Mouse (Mus musculus): ENCODE results near the gene Ddit4. TPM values are rescaled to one million over a fixed set of nuclear protein-coding genes. Genes with fewer than 3 reads are reported as not detected.

Ddit4 gene
- polyA plus RNA-seq, 1 experiment from 2014 or later = 97.1 TPM

GRCm38 (mm10) chr10:59930996-59931395 is 20.6 kb downstream of the Ddit4 start:
- H3K9ac ChIP-seq (ENCODE audit: low read depth, low read length) = peak overlapping the region; percentile 44
- H3K36me3 ChIP-seq (ENCODE audit: control insufficient read depth, insufficient read depth, low read length) = no peaks in the 10 kb centered on the region
- H3K9me3 ChIP-seq (ENCODE audit: control insufficient read depth, low read length) = no peaks in the 10 kb centered on the region
- H3K27me3 ChIP-seq (replicated peaks; ENCODE audit: control insufficient read depth, insufficient read depth, low read length) = no peaks in the 10 kb centered on the region
- H3K4me2 ChIP-seq (ENCODE audit: low read length) = peak overlapping the region; percentile 47
- 36% methylated on average over 10 of the region's 10 CpGs for WGBS
- 0 out of 2 replicates have a peak overlapping the region, but pooled peaks have one; percentile 11 for H3K4me3 ChIP-seq (ENCODE audit: low read length)
- H3K4me1 ChIP-seq (ENCODE audit: control insufficient read depth, insufficient read depth, low read depth, low read length) = peaks cover 6% of the 10 kb centered on the region
- ATAC-seq = peak; percentile 96
- peak overlapping the region; percentile 49 for H3K27ac ChIP-seq (ENCODE audit: low read depth, low read length)

DNA sequence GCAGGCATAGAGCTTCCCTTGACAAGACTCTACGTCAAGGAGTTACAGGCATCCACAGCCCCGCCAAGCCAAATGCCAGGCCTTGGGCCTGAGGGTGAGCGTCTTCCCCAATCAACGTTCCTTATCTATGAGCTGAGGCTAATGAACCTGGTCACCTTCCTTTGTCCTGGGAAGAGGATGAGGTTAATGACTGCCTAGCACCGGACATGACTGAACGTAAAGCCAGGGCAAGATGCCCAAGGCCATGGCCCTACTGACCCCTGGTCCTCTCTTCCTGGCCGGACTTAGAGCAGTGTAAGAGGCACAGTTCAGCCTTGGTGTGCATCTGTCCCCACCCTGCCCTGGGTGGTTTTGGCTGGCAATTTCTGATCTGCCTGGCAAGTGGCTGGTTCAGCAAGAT is 22.4 kb downstream of the Ddit4 start:
- ATAC-seq = no peak
- H3K36me3 ChIP-seq (ENCODE audit: control insufficient read depth, insufficient read depth, low read length) = no peaks in the 10 kb centered on the region
- no peak overlapping the region for H3K4me2 ChIP-seq (ENCODE audit: low read length)
- no peaks in the 10 kb centered on the region for H3K27me3 ChIP-seq (replicated peaks; ENCODE audit: control insufficient read depth, insufficient read depth, low read length)
- WGBS = 94% methylated on average over 7 of the region's 7 CpGs
- H3K27ac ChIP-seq (ENCODE audit: low read depth, low read length) = no peak overlapping the region
- H3K4me3 ChIP-seq (ENCODE audit: low read length) = no peak overlapping the region
- peaks cover 6% of the 10 kb centered on the region for H3K4me1 ChIP-seq (ENCODE audit: control insufficient read depth, insufficient read depth, low read depth, low read length)
- no peak overlapping the region for H3K9ac ChIP-seq (ENCODE audit: low read depth, low read length)
- H3K9me3 ChIP-seq (ENCODE audit: control insufficient read depth, low read length) = no peaks in the 10 kb centered on the region

- H3K36me3 ChIP-seq (ENCODE audit: control insufficient read depth, insufficient read depth, low read length) = no peaks in the 10 kb centered on the region
- no peaks in the 10 kb centered on the region for H3K9me3 ChIP-seq (ENCODE audit: control insufficient read depth, low read length)
- 45% methylated on average over 3 of the region's 3 CpGs for WGBS
- ATAC-seq = no peak
- peaks cover 17% of the 10 kb centered on the region for H3K4me1 ChIP-seq (ENCODE audit: control insufficient read depth, insufficient read depth, low read depth, low read length)
- H3K27ac ChIP-seq (ENCODE audit: low read depth, low read length) = no peak overlapping the region
- H3K9ac ChIP-seq (ENCODE audit: low read depth, low read length) = no peak overlapping the region
- no peak overlapping the region for H3K4me3 ChIP-seq (ENCODE audit: low read length)
- H3K4me2 ChIP-seq (ENCODE audit: low read length) = no peak overlapping the region
- no peaks in the 10 kb centered on the region for H3K27me3 ChIP-seq (replicated peaks; ENCODE audit: control insufficient read depth, insufficient read depth, low read length)
These were observed 27.3 kb downstream of the Ddit4 start for GRCm38 (mm10) chr10:59924305-59924704.

- H3K9me3 ChIP-seq (ENCODE audit: control insufficient read depth, low read length) = no peaks in the 10 kb centered on the region
- no peaks in the 10 kb centered on the region for H3K27me3 ChIP-seq (replicated peaks; ENCODE audit: control insufficient read depth, insufficient read depth, low read length)
- no peak overlapping the region for H3K4me2 ChIP-seq (ENCODE audit: low read length)
- H3K9ac ChIP-seq (ENCODE audit: low read depth, low read length) = no peak overlapping the region
- ATAC-seq = no peak
- WGBS = 88% methylated on average over 2 of the region's 2 CpGs
- H3K4me1 ChIP-seq (ENCODE audit: control insufficient read depth, insufficient read depth, low read depth, low read length) = peaks cover 17% of the 10 kb centered on the region
- H3K36me3 ChIP-seq (ENCODE audit: control insufficient read depth, insufficient read depth, low read length) = no peaks in the 10 kb centered on the region
- no peak overlapping the region for H3K4me3 ChIP-seq (ENCODE audit: low read length)
- H3K27ac ChIP-seq (ENCODE audit: low read depth, low read length) = no peak overlapping the region
These were observed 28.1 kb downstream of the Ddit4 start for GRCm38 (mm10) chr10:59923493-59923892.

GRCm38 (mm10) chr10:59920810-59921681 is 30.6 kb downstream of the Ddit4 start:
- H3K4me1 ChIP-seq (ENCODE audit: control insufficient read depth, insufficient read depth, low read depth, low read length) = peaks cover 25% of the 10 kb centered on the region
- peak overlapping the region; percentile 82 for H3K27ac ChIP-seq (ENCODE audit: low read depth, low read length)
- no peaks in the 10 kb centered on the region for H3K9me3 ChIP-seq (ENCODE audit: control insufficient read depth, low read length)
- H3K9ac ChIP-seq (ENCODE audit: low read depth, low read length) = peak overlapping the region; percentile 66
- 2% methylated on average over 33 of the region's 33 CpGs for WGBS
- H3K4me2 ChIP-seq (ENCODE audit: low read length) = peak overlapping the region; percentile 82
- H3K27me3 ChIP-seq (replicated peaks; ENCODE audit: control insufficient read depth, insufficient read depth, low read length) = no peaks in the 10 kb centered on the region
- peak; percentile 77 for ATAC-seq
- peak overlapping the region; percentile 43 for H3K4me3 ChIP-seq (ENCODE audit: low read length)
- H3K36me3 ChIP-seq (ENCODE audit: control insufficient read depth, insufficient read depth, low read length) = no peaks in the 10 kb centered on the region

GRCm38 (mm10) chr10:59920485-59920809 is 31.2 kb downstream of the Ddit4 start:
- H3K4me1 ChIP-seq (ENCODE audit: control insufficient read depth, insufficient read depth, low read depth, low read length) = peaks cover 26% of the 10 kb centered on the region
- peak overlapping the region; percentile 66 for H3K9ac ChIP-seq (ENCODE audit: low read depth, low read length)
- H3K4me3 ChIP-seq (ENCODE audit: low read length) = peak overlapping the region; percentile 43
- peak; percentile 28; the same call in 1 of the 2 replicates for ATAC-seq
- 24% methylated on average over 7 of the region's 7 CpGs for WGBS
- H3K4me2 ChIP-seq (ENCODE audit: low read length) = peak overlapping the region; percentile 82
- no peaks in the 10 kb centered on the region for H3K9me3 ChIP-seq (ENCODE audit: control insufficient read depth, low read length)
- no peaks in the 10 kb centered on the region for H3K36me3 ChIP-seq (ENCODE audit: control insufficient read depth, insufficient read depth, low read length)
- peak overlapping the region; percentile 82 for H3K27ac ChIP-seq (ENCODE audit: low read depth, low read length)
- H3K27me3 ChIP-seq (replicated peaks; ENCODE audit: control insufficient read depth, insufficient read depth, low read length) = no peaks in the 10 kb centered on the region

DNA sequence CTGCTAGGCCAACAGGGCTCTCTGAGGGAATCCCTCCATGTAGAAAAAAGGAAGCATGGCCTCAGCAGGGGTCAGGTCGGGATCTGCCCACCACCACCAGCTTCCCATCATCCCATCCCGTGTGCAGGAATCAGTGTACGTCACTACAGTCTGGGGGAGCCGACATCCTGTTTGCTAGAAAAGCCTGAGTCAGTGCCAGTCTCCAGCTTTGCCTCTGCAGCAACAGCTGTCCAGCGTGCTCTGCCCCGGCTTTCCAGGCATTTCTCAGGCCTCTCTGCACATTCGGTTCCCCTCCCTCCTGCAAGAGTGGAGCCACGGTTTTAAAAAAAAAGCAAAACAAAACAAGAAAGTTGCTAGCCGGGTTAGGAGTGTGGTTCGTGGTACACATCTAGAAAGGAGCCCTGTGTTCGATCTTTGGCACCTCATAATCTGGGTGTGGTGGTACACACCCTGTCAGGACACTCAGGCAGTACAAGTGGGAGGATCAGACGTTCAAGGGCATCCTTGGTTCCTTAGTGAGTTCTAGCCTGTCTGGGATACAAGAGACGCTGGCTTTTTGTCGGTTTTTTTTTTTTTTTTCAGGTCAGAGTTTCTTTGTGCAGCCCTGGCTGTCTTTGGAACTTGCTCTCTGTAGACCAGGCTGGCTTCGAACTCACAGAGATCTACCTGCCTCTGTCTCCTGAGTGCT is 32.0 kb downstream of the Ddit4 start:
- no peaks in the 10 kb centered on the region for H3K36me3 ChIP-seq (ENCODE audit: control insufficient read depth, insufficient read depth, low read length)
- no peak overlapping the region for H3K4me2 ChIP-seq (ENCODE audit: low read length)
- H3K4me3 ChIP-seq (ENCODE audit: low read length) = no peak overlapping the region
- no peaks in the 10 kb centered on the region for H3K9me3 ChIP-seq (ENCODE audit: control insufficient read depth, low read length)
- peaks cover 26% of the 10 kb centered on the region for H3K4me1 ChIP-seq (ENCODE audit: control insufficient read depth, insufficient read depth, low read depth, low read length)
- H3K27me3 ChIP-seq (replicated peaks; ENCODE audit: control insufficient read depth, insufficient read depth, low read length) = no peaks in the 10 kb centered on the region
- no peak overlapping the region for H3K9ac ChIP-seq (ENCODE audit: low read depth, low read length)
- WGBS = 46% methylated on average over 15 of the region's 15 CpGs
- H3K27ac ChIP-seq (ENCODE audit: low read depth, low read length) = peak overlapping the region; percentile 82
- no peak for ATAC-seq

GRCm38 (mm10) chr10:59918111-59918510 is 33.5 kb downstream of the Ddit4 start:
- Histone ChIP-seq H3K4me2 (ENCODE audit: low read length) (no peak overlapping the region), H3K9me3 (ENCODE audit: control insufficient read depth, low read length) (no peaks in the 10 kb centered on the region), H3K4me1 (ENCODE audit: control insufficient read depth, insufficient read depth, low read depth, low read length) (peaks cover 26% of the 10 kb centered on the region), H3K9ac (ENCODE audit: low read depth, low read length) (no peak overlapping the region), H3K27ac (ENCODE audit: low read depth, low read length) (no peak overlapping the region), H3K4me3 (ENCODE audit: low read length) (no peak overlapping the region), H3K36me3 (ENCODE audit: control insufficient read depth, insufficient read depth, low read length) (no peaks in the 10 kb centered on the region), H3K27me3 (replicated peaks; ENCODE audit: control insufficient read depth, insufficient read depth, low read length) (no peaks in the 10 kb centered on the region)
- 89% methylated on average over 4 of the region's 4 CpGs for WGBS
- ATAC-seq = no peak

- H3K4me1 ChIP-seq (ENCODE audit: control insufficient read depth, insufficient read depth, low read depth, low read length) = peaks cover 26% of the 10 kb centered on the region
- peak overlapping the region; percentile 62 for H3K27ac ChIP-seq (ENCODE audit: low read depth, low read length)
- H3K9me3 ChIP-seq (ENCODE audit: control insufficient read depth, low read length) = no peaks in the 10 kb centered on the region
- no peaks in the 10 kb centered on the region for H3K36me3 ChIP-seq (ENCODE audit: control insufficient read depth, insufficient read depth, low read length)
- no peaks in the 10 kb centered on the region for H3K27me3 ChIP-seq (replicated peaks; ENCODE audit: control insufficient read depth, insufficient read depth, low read length)
- peak overlapping the region; percentile 57 for H3K4me2 ChIP-seq (ENCODE audit: low read length)
- H3K4me3 ChIP-seq (ENCODE audit: low read length) = peak overlapping the region; percentile 23; the same call in 1 of the 2 replicates
- 1% methylated on average over 10 of the region's 10 CpGs for WGBS
- ATAC-seq = peak; percentile 70
- H3K9ac ChIP-seq (ENCODE audit: low read depth, low read length) = peak overlapping the region; percentile 52
These were observed 35.0 kb downstream of the Ddit4 start for GRCm38 (mm10) chr10:59916649-59917048.
